In genomic region chr11:51944239-51944638, GRCm38 (mm10) we compare ENCODE assay signal across 29 mouse cellular contexts.
"Had no signal": no experiment of that assay in that cellular context is flagged by ENCODE, and none has a peak within 500 bp of the region (broad histone marks: within the 10 kb centered on the region; RNA-seq: fewer than 3 reads in every experiment).

No protein-coding gene starts in this region.

- H3K9ac ChIP-seq: heart, embryonic 12.5 days; heart, embryonic 15.5 days; hindbrain, embryonic 13.5 days; hindbrain, embryonic 14.5 days; hindbrain, embryonic 15.5 days; intestine, embryonic 15.5 days; kidney, embryonic 15.5 days had no signal

- DNase-seq: heart, postnatal 10 days; heart, postnatal 14 days; heart, postnatal 36 days; heart, postnatal 4 days; kidney, adult 11 months; kidney, adult 18-20 months; kidney, adult 2 months; kidney, adult 8-10 months; kidney, adult 9 months; kidney, postnatal 10 days; kidney, postnatal 14 days; kidney, postnatal 25 days; kidney, postnatal 36 days; kidney, postnatal 4 days; layer of hippocampus, adult 9-11 months; layer of hippocampus, postnatal 36 days had no signal

- H3K9me3 ChIP-seq: heart, embryonic 12.5 days; heart, embryonic 13.5 days; heart, embryonic 15.5 days; hindbrain, embryonic 10.5 days; hindbrain, embryonic 12.5 days; hindbrain, embryonic 13.5 days; hindbrain, embryonic 15.5 days; intestine, embryonic 15.5 days; kidney, embryonic 15.5 days had no signal

- H3K4me2 ChIP-seq: heart, embryonic 13.5 days; heart, embryonic 15.5 days; hindbrain, embryonic 13.5 days; hindbrain, embryonic 14.5 days; intestine, embryonic 15.5 days; kidney, embryonic 15.5 days had no signal

- H3K27ac ChIP-seq: hindbrain, embryonic 10.5 days; hindbrain, embryonic 12.5 days; hindbrain, embryonic 14.5 days; intestine, embryonic 15.5 days; kidney, embryonic 15.5 days; kidney, postnatal 0 days; left cerebral cortex, adult 2 months had no signal

- H3K36me3 ChIP-seq: heart, embryonic 12.5 days; heart, embryonic 13.5 days; heart, embryonic 15.5 days; hindbrain, embryonic 10.5 days; hindbrain, embryonic 12.5 days; hindbrain, embryonic 13.5 days; hindbrain, embryonic 15.5 days; intestine, embryonic 15.5 days; kidney, embryonic 15.5 days had no signal

- H3K27me3 ChIP-seq: hindbrain, embryonic 12.5 days; hindbrain, embryonic 13.5 days; intestine, embryonic 15.5 days had no signal

- H3K4me3 ChIP-seq: heart, embryonic 12.5 days; heart, embryonic 13.5 days; heart, embryonic 15.5 days; hindbrain, embryonic 10.5 days; hindbrain, embryonic 12.5 days; hindbrain, embryonic 13.5 days; hindbrain, embryonic 15.5 days; intestine, embryonic 15.5 days; kidney, embryonic 15.5 days; layer of hippocampus, adult 2 months; left cerebral cortex, adult 2 months had no signal
